Mouse (Mus musculus): Measurements from ENCODE around the gene Rit1.
A peak's percentile ranks its signal among the peaks of the same experiment; 100 is the strongest.
"Not testable (repeated sequence)": the region's sequence is repeated elsewhere in the genome, so short reads cannot be mapped to it uniquely, and the experiment has no call there.

The Rit1 gene

GRCm38 (mm10) chr3:88738641-88739040 lies 22.0 kb downstream of the Rit1 start:
- peak; percentile 59 for DNase-seq (ENCODE audit: low read depth, low spot score)

- no peak for DNase-seq (ENCODE audit: low read depth, low spot score)
Observed at GRCm38 (mm10) chr3:88740147-88740546, 23.5 kb downstream of the Rit1 start.

GRCm38 (mm10) chr3:88745534-88745933 lies 28.9 kb downstream of the Rit1 start:
- DNase-seq (ENCODE audit: low read depth, low spot score), result no peak

GRCm38 (mm10) chr3:88746139-88746870 lies 29.7 kb downstream of the Rit1 start:
- no peak for DNase-seq (ENCODE audit: low read depth, low spot score)

- no peak for DNase-seq (ENCODE audit: low read depth, low spot score)
Observed at GRCm38 (mm10) chr3:88746871-88747231, 30.2 kb downstream of the Rit1 start.

- peak; percentile 56 for DNase-seq (ENCODE audit: low read depth, low spot score)
Observed at GRCm38 (mm10) chr3:88754283-88754682, 37.6 kb downstream of the Rit1 start.

GRCm38 (mm10) chr3:88755541-88755940 lies 38.9 kb downstream of the Rit1 start:
- no peak for DNase-seq (ENCODE audit: low read depth, low spot score)

GRCm38 (mm10) chr3:88756276-88756675 lies 39.6 kb downstream of the Rit1 start:
- peak; percentile 78 for DNase-seq (ENCODE audit: low read depth, low spot score)

GRCm38 (mm10) chr3:88758045-88758500 lies 41.4 kb downstream of the Rit1 start:
- peak; percentile 95 for DNase-seq (ENCODE audit: low read depth, low spot score)

GRCm38 (mm10) chr3:88761619-88762018 lies 45.0 kb downstream of the Rit1 start:
- DNase-seq (ENCODE audit: low read depth, low spot score), result no peak

- peak; percentile 79 for DNase-seq (ENCODE audit: low read depth, low spot score)
Observed at GRCm38 (mm10) chr3:88762401-88762831, 45.8 kb downstream of the Rit1 start.

- peak; percentile 91 for DNase-seq (ENCODE audit: low read depth, low spot score)
Observed at GRCm38 (mm10) chr3:88771189-88771940, 54.7 kb downstream of the Rit1 start.

- DNase-seq (ENCODE audit: low read depth, low spot score), result not testable (repeated sequence)
Observed at GRCm38 (mm10) chr3:88771941-88772280, 55.3 kb downstream of the Rit1 start.

- DNase-seq (ENCODE audit: low read depth, low spot score), result peak; percentile 96
Observed at GRCm38 (mm10) chr3:88772399-88772798, 55.8 kb downstream of the Rit1 start.

GRCm38 (mm10) chr3:88773163-88773562 lies 56.5 kb downstream of the Rit1 start:
- not testable (repeated sequence) for DNase-seq (ENCODE audit: low read depth, low spot score)

- not testable (repeated sequence) for DNase-seq (ENCODE audit: low read depth, low spot score)
Observed at GRCm38 (mm10) chr3:88774939-88775841, 58.6 kb downstream of the Rit1 start, which contains the start of gene Syt11. Gene Syt11, minus strand, starts transcription at chr3:88775164.
